In the genomic region with DNA sequence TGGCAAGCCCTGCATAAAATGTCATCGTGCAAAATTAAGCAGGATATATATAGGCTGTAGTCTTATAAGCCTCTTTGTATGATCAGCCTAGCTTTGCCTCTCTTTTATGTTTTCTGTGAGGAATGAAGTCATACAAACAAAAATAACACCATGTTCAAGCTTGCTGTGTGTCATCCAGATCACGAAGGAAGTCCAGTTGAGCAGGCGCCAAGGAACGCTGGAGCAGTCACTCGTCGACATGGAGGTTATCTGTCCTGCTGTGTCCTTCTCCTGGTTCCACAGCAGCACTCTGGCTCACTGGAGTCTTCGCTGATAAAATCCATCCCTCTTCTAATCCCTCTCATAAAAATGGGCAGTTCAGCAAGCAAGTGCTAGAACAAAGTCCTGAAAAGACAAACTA, we compare ENCODE assay signal across 10 mouse cellular contexts.
DNase-seq lines count a peak whose midpoint lies in the region; ATAC-seq and TF ChIP-seq lines count a peak whose summit lies in the region.
"Had no signal": no experiment of that assay in that cellular context is flagged by ENCODE, and none has a peak within 500 bp of the region (broad histone marks: within the 10 kb centered on the region; RNA-seq: fewer than 3 reads in every experiment).

No protein-coding gene starts in this region.

- WGBS in kidney, adult 2 months: 70% methylated on average over 7 of the region's 7 CpGs
- WGBS in kidney, embryonic 14.5 days: 61% methylated on average over 7 of the region's 7 CpGs
- WGBS in liver, embryonic 12.5 days (ENCODE audit: insufficient replicate concordance): 55% methylated on average over 7 of the region's 7 CpGs

- H3K4me2 ChIP-seq in kidney, embryonic 14.5 days (replicated peaks; ENCODE audit: low read depth, low read length): no peak overlapping the region
- no peak overlapping the region for H3K4me2 ChIP-seq in liver, embryonic 12.5 days
- H3K4me2 ChIP-seq: forebrain, embryonic 15.5 days; heart, embryonic 13.5 days; liver, embryonic 15.5 days had no signal

- no peaks in the 10 kb centered on the region for H3K9me3 ChIP-seq in kidney, embryonic 14.5 days (ENCODE audit: control insufficient read depth, low read length)
- no peaks in the 10 kb centered on the region for H3K9me3 ChIP-seq in liver, embryonic 12.5 days (replicated peaks)
- H3K9me3 ChIP-seq: forebrain, embryonic 15.5 days; heart, embryonic 13.5 days; liver, embryonic 15.5 days had no signal

- no peak for TF ChIP-seq CTCF in kidney, adult 2 months (conservative IDR thresholded peaks at IDR 0.05; ENCODE audit: insufficient read depth, insufficient read length, low read depth, low read length)

- H3K27ac ChIP-seq in kidney, adult 2 months (ENCODE audit: insufficient read depth, low read depth, low read length): no peak overlapping the region
- no peak overlapping the region for H3K27ac ChIP-seq in kidney, embryonic 14.5 days (ENCODE audit: low read depth, low read length)
- no peak overlapping the region for H3K27ac ChIP-seq in liver, embryonic 12.5 days
- H3K27ac ChIP-seq: heart, embryonic 13.5 days; liver, embryonic 15.5 days had no signal

- peaks cover 10% of the 10 kb centered on the region; the same call in 1 of the 2 replicates for H3K4me1 ChIP-seq in kidney, adult 2 months (ENCODE audit: control insufficient read depth, insufficient read depth, low read length)
- peaks cover 15% of the 10 kb centered on the region; the same call in 1 of the 2 replicates for H3K4me1 ChIP-seq in kidney, embryonic 14.5 days (ENCODE audit: control insufficient read depth, insufficient read depth, low read length)
- H3K4me1 ChIP-seq in liver, embryonic 12.5 days: no peaks in the 10 kb centered on the region
- H3K4me1 ChIP-seq: liver, embryonic 15.5 days had no signal

- no peak overlapping the region for H3K9ac ChIP-seq in kidney, embryonic 14.5 days (ENCODE audit: low read depth, low read length)
- H3K9ac ChIP-seq in liver, embryonic 12.5 days: no peak overlapping the region
- H3K9ac ChIP-seq: forebrain, embryonic 15.5 days; heart, embryonic 13.5 days; liver, embryonic 15.5 days had no signal

- no peaks in the 10 kb centered on the region; the same call in 1 of the 2 replicates for H3K27me3 ChIP-seq in kidney, adult 2 months (replicated peaks; ENCODE audit: control insufficient read depth, insufficient read depth, low read length)
- no peaks in the 10 kb centered on the region for H3K27me3 ChIP-seq in kidney, embryonic 14.5 days (ENCODE audit: control insufficient read depth, insufficient read depth, low read length)
- peaks cover 88% of the 10 kb centered on the region for H3K27me3 ChIP-seq in liver, embryonic 12.5 days (replicated peaks)

- TF ChIP-seq POLR2A in kidney, adult 2 months (IDR thresholded peaks at IDR 0.05; ENCODE audit: low read depth, low read length): no peak

- no peak overlapping the region for H3K4me3 ChIP-seq in kidney, adult 2 months (ENCODE audit: insufficient read depth, low read depth, low read length)
- H3K4me3 ChIP-seq in kidney, embryonic 14.5 days (ENCODE audit: low read length): no peak overlapping the region
- H3K4me3 ChIP-seq in liver, embryonic 12.5 days: no peak overlapping the region
- H3K4me3 ChIP-seq: forebrain, embryonic 15.5 days; heart, embryonic 13.5 days; liver, embryonic 15.5 days had no signal

- no peak for ATAC-seq in kidney, embryonic 14.5 days (ENCODE audit: low FRiP score, low TSS enrichment)
- ATAC-seq in megakaryocyte progenitor cell, adult 5-6 weeks (replicated peaks; ENCODE audit: poor library complexity): no peak
- no peak for ATAC-seq in liver, embryonic 12.5 days

- no peaks in the 10 kb centered on the region for H3K36me3 ChIP-seq in kidney, adult 2 months (ENCODE audit: control insufficient read depth, insufficient read depth, low read length)
- no peaks in the 10 kb centered on the region for H3K36me3 ChIP-seq in kidney, embryonic 14.5 days (ENCODE audit: control insufficient read depth, insufficient read depth, low read length)
- no peaks in the 10 kb centered on the region for H3K36me3 ChIP-seq in liver, embryonic 12.5 days
- H3K36me3 ChIP-seq: forebrain, embryonic 15.5 days; heart, embryonic 13.5 days; liver, embryonic 15.5 days had no signal

- DNase-seq in kidney, adult 2 months: peak; percentile 63
- DNase-seq in gastrocnemius, adult 8-10 months (ENCODE audit: low spot score in 2 of 2): peak; percentile 67 to 73
- DNase-seq in heart, adult 9 months (ENCODE audit: low spot score in 2 of 2): peak; percentile 61 to 74
- peak; percentile 65 to 67 for DNase-seq in kidney, postnatal 36 days
